Mouse (Mus musculus) megakaryocyte-erythroid progenitor cell, adult 5-6 weeks (primary cell): Measurements from ENCODE around the gene Tmtc4. TPM values are rescaled to one million over a fixed set of nuclear protein-coding genes. Genes with fewer than 3 reads are reported as not detected.

Experiments
- ATAC-seq: replicated peaks from 2 replicates; pipeline ENCODE4 v1.8.0; 2016; ENCODE audit warnings: mild to moderate bottlenecking, inconsistent platforms; ENCODE audit not compliant: severe bottlenecking, poor library complexity, low FRiP score, low TSS enrichment
- total RNA-seq, 2 experiments: library from RNA; stranded (forward) in 1 of 2; stranded (reverse) in 1 of 2; fragments of 200-1000, 215-1000 nt in 1 of 2; fragments of >200 nt in 1 of 2; fragmentation: Nextera tagmentation in 1 of 2; gene quantifications; 2 replicates each; pipeline ENCODE4 v1.2.3; 2014 to 2017

Gene Tmtc4
- total RNA-seq, 2 experiments from 2014 or later: 7.6 to 10.6 TPM

DNA sequence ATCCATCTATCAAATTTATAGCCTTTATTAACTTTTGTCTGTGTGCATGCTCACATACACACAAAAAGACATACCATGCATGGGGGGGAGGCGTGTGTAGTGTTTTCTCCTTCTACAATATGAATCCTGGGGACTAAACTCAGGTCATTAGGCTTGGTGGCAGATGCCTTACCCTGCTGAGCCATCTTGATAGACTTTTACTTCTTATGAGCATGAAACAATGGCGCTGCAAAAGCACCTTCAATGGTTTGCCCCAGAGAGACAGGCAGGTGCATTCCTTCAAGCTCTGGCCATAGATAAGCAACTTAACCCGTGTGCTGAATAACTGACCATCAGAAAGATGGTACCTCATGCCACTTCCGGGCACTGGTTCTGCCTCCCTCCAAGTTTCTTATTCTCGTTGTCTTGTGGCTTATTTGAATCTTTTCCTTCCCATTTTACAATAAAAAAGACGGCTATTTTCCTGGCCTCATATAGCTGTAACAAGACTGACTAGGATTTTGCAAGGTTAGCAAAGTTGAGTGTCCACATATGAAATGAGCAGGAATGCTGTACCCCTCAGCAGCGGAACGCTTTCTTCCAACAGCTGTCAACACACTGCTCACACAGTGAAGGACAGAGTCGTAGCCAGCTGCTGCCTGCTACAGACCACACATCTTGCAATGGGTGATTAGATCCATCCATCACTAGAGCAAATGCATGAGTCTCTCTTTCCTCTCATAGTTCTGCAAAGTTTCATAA, 6.6 kb downstream of the Tmtc4 start:
- ATAC-seq: no peak

DNA sequence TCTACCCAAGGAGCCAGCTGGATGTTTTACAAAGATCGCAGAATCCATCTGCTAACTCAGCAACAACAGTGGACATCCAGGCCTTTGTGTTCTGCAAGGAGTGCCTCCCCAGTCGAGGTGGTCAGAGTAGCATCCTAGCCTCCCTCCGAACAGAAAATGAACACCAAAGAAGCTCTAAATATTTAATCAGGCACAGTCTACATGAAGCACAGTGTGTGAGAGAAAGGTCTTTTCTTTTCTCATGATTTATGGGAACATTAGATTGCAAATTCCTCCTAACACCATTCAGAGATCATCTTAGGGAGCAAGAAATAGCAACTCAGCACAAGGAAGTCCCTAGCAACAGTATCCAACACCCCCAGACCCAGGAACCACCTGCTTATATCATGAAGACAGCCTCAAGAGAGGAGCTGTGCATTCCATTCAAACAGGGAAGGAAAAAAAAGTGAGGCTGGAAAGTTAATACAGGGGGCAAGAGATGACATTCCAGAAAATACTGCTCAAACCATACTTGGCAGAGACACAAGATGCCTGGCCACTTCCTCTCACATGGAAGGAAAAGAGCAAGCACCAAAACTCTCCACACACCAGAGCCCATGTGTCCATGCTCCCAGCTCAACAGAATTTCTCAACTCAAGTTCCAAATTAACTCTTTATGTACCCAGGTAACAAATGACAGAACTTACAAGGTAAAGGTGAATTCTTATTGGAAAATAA, 8.8 kb downstream of the Tmtc4 start:
- ATAC-seq: no peak

DNA sequence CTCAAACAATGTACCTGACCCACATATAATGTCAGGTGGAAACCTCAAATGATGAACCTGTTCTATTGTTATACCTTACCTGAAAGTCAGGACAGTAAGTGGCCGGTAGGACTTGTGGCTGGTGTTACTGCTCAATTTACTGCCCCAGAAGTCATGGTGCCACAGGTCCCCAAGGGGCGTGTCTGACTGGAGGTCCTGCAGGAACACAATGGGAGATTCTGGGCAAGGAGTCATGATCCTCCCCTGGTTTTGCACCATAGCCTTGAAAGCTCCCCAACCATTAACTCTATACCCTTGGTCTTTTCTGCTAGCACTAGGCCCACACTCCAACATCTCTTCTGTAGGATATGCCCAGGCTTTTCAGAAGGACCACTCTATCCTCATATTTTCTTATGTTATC, 10.7 kb downstream of the Tmtc4 start:
- no peak for ATAC-seq

DNA sequence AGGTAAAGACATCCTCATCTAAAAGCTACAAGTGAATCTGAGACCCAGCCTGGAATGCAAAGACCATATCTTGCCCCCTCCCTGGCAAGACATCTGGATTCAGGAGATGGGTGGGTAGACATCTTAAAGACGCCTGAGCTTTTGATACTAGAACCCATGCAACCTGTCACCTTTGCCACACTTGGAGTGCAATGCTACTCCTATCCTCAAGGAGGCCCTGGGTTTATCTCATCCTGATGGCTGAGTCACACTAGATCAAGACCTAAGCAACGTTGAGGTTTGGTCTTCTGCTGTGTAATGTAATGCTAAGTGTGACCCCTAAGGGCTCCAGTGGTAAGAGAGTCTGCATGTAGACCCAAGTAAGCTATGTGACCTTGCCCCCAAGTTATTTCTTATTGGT, 15.8 kb downstream of the Tmtc4 start:
- ATAC-seq: peak; percentile 73; the same call in 1 of the 2 replicates

DNA sequence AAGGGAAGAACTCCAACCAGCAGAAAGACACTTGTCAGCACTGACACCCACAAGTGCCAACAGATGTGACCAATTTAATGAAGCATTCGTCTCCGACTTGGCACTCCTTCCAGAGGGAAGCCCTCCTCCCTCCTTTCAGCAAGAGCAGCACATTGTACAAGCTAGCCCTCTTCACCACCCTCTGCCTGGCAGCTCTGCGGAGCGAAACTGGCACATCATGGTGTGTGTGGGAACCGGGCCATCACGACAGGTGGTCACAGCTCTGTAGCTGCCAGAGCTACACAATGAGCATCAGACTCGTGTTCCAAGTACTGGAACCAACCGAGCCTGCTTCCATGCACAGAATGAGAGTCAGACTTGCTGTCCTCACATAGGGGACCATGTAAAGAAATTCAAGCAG, 25.9 kb downstream of the Tmtc4 start:
- ATAC-seq: no peak

DNA sequence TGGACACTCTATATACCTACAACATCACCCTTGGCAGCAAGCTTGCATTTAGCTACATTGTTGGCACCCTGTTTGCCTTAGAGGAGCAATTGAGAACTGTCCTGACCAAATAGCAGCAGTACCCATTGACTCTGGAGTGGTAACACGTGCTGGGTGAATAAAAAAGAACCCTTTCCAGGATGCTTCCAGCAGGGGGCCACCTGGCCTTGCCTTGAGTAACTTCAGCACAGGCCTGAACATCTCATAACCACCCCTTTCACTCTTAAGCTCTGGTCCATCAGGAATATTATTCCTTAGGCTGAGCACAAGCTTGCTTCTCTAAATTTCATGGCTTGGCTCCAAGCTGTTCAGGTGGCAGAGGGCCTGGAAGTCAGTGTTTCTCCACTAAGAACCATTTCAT, 30.5 kb downstream of the Tmtc4 start:
- ATAC-seq: peak; percentile 81

DNA sequence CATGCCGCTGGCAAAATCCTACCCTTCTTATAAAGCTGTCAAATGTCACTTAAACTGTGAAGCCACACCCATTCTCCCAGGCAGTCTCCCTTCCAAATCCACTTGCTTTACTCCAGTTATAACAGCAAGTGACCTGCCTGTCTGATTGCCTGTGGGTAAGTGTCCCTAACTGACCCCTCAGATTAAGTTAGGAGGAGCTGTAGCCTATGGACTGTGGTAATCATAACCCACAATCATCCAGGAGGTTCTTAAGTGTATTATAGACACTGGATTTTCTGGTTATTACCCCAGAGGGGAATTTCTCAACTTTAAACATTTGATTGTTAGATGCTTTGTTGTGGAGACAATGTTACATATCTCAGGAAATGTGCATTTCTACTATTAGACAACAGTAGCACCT, 31.3 kb downstream of the Tmtc4 start:
- ATAC-seq: no peak

DNA sequence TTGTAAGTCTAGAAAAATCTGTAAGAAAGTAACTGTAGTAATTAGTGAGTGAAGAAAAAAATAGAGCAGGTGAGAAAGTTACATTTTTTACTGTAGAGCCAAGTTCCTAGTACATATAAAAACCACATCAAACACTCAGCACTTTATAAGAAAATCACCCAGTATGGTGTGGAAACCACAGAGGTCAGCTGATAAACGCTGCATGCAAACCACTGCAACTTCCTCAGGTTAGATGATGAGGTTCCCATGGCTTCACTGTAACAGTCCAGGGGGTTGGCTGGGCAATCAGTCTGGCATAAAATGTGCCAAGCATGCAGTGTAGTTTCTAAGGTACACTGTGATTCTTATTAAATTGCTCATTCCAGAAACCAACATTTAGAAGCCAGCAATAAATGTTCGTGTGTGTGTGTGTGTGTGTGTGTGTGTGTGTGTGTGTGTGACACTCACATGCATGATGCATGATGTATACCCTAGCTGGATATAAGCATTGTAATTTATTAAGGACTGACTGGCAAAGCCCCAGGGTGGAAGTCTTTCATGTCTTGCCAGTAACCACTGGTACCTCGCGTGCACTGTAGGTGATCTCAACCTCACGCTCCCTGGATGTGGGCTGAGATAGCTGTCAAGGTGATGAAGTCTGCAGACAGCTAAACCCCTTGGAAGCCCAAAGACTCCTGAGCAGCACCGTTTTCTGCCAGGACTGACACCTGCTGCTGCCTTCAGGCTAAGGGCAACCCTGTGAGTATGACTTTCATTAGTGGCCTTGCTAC, 32.0 kb downstream of the Tmtc4 start:
- no peak for ATAC-seq

DNA sequence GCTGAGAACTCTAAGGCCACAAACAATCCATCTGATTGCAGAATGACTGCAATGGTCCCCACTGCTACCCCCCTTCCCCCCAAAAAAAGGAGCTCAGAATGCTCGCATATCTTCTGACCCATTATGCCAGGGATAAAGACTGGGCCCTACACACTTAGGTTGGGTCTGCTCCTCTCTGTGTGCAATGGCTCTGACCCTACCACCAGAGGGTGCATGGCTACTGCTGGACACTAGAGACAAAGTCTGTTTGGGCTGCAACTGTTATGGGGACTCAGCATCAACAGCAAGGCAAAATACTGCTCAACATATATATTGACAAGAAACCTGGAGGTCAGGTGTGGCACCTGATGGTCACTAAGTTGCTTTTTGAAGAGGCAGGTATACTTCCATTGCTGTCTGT, 32.9 kb downstream of the Tmtc4 start:
- peak; percentile 80 for ATAC-seq

DNA sequence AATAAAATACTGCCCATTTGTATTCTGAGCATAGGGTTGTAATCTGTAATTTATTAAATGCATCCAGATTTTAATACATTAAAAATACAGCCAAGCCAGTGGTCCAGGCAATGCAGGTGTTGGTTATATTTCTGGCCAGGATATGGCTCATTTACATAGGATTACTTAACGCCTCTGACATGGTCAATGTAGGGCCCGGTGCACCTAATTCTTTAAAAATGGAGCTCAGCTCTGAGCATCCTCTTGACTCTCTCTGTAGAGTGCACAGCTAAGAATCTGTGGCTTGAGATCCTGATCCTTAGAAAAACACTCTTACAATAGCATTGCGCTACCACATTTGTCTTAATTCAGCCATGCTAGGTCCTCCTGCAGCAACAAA, 40.4 kb downstream of the Tmtc4 start:
- no peak for ATAC-seq

DNA sequence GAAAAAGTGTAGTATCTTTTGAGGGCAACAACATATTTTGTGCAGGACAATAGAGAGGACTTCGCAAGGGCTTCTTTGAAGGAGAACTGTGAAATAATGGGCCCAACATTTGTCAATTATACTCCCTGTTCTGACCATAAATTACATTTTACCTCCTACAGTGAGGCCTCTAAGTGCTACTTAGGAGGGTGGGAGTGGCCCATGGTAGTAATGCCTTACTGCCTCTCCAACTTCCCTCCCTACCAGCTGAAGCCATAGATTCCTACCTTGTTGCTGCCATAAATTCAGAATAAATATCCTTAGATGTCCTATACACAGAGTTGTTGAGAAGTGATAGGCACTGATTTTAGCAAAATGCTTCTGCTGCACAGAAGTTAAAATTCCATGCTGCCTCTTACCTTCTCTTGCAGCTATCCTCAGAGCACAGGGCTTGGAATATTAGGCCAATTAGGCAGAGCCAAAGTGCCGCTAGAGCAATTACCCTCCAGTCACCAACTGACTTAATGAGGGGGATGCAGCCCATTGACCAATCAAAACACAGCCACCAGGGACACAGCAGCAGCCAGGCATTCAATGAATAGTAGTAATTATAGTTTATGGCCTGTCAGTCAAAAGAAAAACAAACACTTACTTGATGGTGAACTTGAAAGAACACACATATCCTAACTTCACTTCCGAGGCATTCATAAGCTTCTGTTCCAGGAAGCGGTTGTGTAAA, 40.9 kb downstream of the Tmtc4 start:
- ATAC-seq: no peak

DNA sequence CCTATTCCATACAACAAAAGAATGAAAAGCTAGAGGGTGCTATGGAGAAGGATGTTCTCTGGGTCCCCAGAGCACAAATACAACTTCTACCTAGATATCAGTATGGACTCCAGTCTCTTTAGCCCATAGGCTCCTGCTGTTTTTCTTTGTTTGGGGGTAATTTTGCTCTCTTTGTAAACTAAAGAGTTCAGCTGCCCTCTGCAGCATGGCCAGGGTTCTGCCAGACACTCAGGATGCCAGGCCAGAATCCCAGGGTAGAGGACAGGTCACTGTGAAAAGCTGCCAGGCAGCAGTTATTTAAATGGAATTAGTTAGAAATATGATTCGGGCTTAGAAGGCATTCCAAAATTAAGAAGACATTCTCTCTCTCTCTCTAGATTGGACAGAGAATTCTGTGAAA, 47.4 kb downstream of the Tmtc4 start:
- no peak for ATAC-seq

DNA sequence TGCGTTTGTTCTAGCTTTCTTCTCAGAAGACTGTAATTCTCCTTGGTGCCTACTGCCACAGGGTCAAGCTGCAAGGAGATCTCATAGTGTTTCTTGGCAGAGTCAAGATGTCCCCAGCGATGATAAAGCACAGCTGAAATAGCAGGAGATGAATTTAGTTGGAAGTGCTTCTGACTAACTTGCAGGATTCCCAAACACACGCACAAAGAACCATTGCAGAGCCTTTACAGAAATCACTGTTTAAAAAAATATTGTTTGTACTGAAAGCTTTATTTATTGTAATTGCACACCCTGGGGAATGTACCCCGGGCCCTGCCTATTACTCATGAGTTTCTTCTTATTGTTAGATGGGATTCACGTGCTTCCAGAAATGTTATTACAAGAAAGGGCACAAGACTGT, 63.8 kb downstream of the Tmtc4 start:
- ATAC-seq: no peak

DNA sequence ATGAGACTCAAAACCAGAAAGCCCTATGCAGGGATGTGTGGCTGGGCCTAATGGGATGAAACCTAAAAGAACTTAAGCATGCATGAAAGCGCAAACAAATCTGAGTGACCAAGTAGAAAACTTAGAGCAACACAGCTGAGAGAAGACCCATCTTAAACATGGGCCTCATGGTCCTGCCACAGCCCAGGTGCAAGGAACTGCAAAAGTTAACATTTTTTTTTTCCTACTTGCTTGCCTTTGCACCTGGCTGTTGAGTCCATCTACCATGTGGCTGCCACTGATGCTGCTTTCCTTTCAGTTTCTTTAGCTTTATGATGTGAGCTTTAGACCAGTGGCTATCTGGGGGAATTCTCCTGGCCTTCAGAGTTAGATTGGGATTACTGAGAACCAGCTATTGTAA, 66.2 kb downstream of the Tmtc4 start:
- no peak for ATAC-seq

DNA sequence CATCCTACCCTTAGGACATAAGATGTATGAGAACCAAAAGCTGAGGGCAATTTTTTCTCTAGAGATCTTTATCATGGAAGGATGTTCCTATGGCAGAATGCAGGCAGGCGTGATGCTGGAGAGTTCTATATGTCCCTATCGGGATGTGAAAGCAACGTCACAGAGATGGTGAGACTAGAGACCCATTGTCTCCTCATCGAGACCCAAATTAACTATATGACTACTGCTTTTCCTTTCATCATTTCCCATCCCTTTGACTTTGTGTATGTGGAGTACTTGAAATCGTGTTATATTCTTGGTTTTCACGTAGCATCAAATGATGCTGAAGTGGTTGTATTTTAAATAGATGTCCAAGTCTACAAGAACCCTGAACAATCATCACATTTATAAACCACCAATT, 70.2 kb downstream of the Tmtc4 start, which contains the start of gene Ggact:
Gene Ggact, minus strand, starts transcription at position 101 of the 400 bp plus-strand sequence.
- no peak for ATAC-seq

DNA sequence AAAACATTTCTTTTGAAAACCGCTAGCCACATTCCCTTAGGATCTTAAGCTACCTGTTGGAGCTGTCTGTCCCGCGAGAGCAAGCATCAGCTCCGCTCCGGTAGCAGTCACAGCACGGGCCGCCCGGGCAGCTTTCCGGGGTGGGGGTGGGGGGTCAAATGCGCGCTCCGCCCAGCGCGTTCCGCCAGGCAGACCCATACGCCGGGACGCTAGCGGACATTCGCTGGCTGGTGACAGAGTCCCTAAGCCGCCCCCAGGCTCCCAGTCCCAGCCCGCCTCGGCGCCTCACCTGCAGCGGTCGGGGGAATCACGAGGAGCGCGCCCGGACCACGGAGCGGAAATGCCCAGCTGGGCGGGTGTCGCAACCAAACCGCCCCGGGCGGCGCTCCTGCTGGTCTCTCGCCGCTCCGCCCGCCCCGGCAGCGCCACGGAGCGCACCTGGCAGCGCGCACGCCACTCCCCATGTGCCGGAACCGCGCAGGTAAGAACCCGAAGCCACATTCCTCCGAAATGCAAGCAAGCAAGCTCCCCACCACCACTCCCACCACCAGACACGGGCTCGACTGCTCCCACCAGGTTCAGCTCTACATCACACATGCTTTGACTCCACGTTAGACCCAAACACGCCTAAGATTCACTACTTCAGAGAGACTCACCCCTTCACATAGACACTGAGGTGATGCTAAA, 70.9 kb downstream of the Tmtc4 start:
- ATAC-seq: peak; percentile 87

DNA sequence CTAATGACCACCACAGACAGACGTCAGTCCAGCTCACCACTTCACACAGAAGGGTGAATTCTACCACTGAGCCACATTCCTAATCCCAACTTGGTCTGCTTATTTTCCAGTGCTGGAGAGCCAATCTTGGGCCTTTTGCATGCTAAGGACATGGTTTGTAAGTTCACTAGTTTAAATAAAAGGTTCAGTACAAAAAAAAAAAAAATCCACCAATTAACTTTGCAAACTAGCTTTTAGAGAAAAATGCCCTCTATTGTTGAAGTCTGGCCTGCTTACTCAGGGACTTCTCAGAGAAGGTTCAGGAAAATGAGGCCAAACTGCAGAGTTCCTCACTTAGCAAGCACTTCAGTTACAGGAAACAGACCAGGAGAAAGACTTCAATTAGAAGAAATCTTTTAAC, 71.7 kb downstream of the Tmtc4 start:
- no peak for ATAC-seq

DNA sequence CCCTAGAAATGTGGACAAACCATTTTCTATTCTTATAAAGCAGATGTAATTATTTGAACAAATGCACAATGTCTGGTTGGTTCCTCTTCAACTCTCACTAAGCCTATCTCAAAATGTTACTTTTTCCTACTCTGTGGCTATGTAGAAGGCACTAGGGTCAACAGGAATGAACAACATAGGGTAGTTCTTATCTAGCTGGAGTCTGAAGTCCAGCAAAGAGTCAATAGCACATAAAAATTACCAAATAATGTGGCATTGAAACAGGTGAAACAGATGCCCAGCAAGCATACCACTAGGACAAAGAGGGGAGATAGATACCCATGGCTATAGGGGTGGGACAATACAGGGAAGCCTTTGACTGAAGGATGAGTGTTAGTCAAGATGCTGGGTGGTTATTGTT, 72.6 kb downstream of the Tmtc4 start:
- no peak for ATAC-seq

DNA sequence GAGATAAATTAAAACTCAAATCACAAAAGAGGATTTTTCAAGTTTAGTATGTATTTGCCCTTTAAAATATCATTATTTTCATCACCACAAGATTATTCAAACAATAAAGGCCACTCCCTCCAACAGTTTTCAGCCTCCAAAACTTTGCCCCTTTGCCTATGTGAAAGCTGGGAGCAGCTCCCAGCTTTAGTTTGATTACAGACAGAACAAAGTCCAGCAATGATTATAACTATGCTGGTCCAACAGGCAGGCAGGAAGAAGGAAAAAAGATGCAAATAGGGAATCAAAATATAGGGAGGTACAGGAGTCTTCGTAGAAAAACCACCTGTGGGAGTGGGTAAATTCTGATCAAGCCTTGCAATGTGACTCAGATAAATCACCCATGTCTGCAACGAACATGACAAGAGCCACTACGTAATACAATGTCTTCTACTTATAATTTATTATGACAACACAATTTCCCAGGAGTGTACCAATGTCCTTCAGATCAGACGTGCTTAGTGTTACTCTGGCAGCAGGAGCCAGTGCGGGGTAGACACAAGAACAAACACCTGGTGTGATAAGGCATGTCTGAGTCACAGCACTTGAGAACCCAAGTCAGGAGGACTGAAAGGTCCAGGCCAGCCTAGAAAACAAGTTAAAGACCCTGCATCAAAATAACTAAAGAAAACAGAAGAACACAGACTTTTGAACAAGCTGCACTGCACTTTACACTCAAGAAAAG, 74.3 kb downstream of the Tmtc4 start:
- ATAC-seq: no peak
